Mouse (Mus musculus): ENCODE measurements around the gene Kank1. TPM values are rescaled to one million over a fixed set of nuclear protein-coding genes. Genes with fewer than 3 reads are reported as not detected.

The Kank1 gene
- polyA plus RNA-seq, 1 experiment from 2014 or later = 3.5 TPM

Other genes with a start within 250 kb of the Kank1 start
- 6.7 and 7.9 TPM in 2 replicates for gene Dock8, start 237.4 kb upstream of the Kank1 start, polyA plus RNA-seq (2015; fragmentation: Nextera tagmentation; extraction: Ambion mirVana)

Data from liver, embryonic 13.5 days (tissue).